Mouse (Mus musculus) liver (tissue): ENCODE data around the gene Ubxn1.
"Not testable (repeated sequence)": the region's sequence is repeated elsewhere in the genome, so short reads cannot be mapped to it uniquely, and the experiment has no call there.

Experiments
- DNase-seq: peaks from one replicate; pipeline ENCODE4 v3.0.0-alpha.2; 2020; ENCODE audit warnings: mixed read lengths

Gene Ubxn1

GRCm38 (mm10) chr19:8871267-8872186 lies at the start of gene Ubxn1:
Ubxn1 (plus strand) TSS chr19:8871496.
- DNase-seq: peak; percentile 96

GRCm38 (mm10) chr19:8822696-8823095 lies 48.6 kb upstream of the Ubxn1 start:
- no peak for DNase-seq

GRCm38 (mm10) chr19:8829660-8830059 lies 41.6 kb upstream of the Ubxn1 start, which contains the start of gene AC129217.1:
AC129217.1 (plus strand) TSS chr19:8829773.
- DNase-seq: no peak

- no peak for DNase-seq
Measured at GRCm38 (mm10) chr19:8830664-8831063, 40.6 kb upstream of the Ubxn1 start.

GRCm38 (mm10) chr19:8831262-8831661 lies 40.0 kb upstream of the Ubxn1 start:
- no peak for DNase-seq

- DNase-seq: no peak
Measured at GRCm38 (mm10) chr19:8832971-8833370, 38.3 kb upstream of the Ubxn1 start.

- not testable (repeated sequence) for DNase-seq
Measured at GRCm38 (mm10) chr19:8836327-8836726, 35.0 kb upstream of the Ubxn1 start.

GRCm38 (mm10) chr19:8837251-8837791 lies 34.0 kb upstream of the Ubxn1 start, which contains the start of gene Bscl2:
Bscl2 (plus strand) TSS chr19:8837467.
- peak; percentile 85 for DNase-seq

- DNase-seq: peak; percentile 17
Measured at GRCm38 (mm10) chr19:8838041-8838730, 33.1 kb upstream of the Ubxn1 start.

GRCm38 (mm10) chr19:8839103-8839907 lies 32.0 kb upstream of the Ubxn1 start, which contains the start of gene Gng3:
Gng3 (minus strand) TSS chr19:8839194.
- no peak for DNase-seq

GRCm38 (mm10) chr19:8839908-8840791 lies 31.1 kb upstream of the Ubxn1 start:
- DNase-seq: peak; percentile 88

- DNase-seq: no peak
Measured at GRCm38 (mm10) chr19:8841012-8841411, 30.3 kb upstream of the Ubxn1 start.

- DNase-seq: no peak
Measured at GRCm38 (mm10) chr19:8842961-8843360, 28.3 kb upstream of the Ubxn1 start.

- DNase-seq: peak; percentile 79
Measured at GRCm38 (mm10) chr19:8844371-8845129, 26.7 kb upstream of the Ubxn1 start.

- DNase-seq: no peak
Measured at GRCm38 (mm10) chr19:8848356-8848755, 22.9 kb upstream of the Ubxn1 start.

- no peak for DNase-seq
Measured at GRCm38 (mm10) chr19:8850402-8850901, 20.8 kb upstream of the Ubxn1 start, which contains the start of gene Lrrn4cl. Lrrn4cl (plus strand) TSS chr19:8850768.

GRCm38 (mm10) chr19:8851639-8852038 lies 19.7 kb upstream of the Ubxn1 start:
- DNase-seq: peak; percentile 30

- no peak for DNase-seq
Measured at GRCm38 (mm10) chr19:8852236-8852928, 18.9 kb upstream of the Ubxn1 start.

- DNase-seq: no peak
Measured at GRCm38 (mm10) chr19:8853117-8853516, 18.2 kb upstream of the Ubxn1 start.

- peak; percentile 69 for DNase-seq
Measured at GRCm38 (mm10) chr19:8857689-8858088, 13.6 kb upstream of the Ubxn1 start.
